Mouse (Mus musculus) bone marrow, adult 2 months (tissue): ENCODE measurements around the gene Klf2. TPM values are rescaled to one million over a fixed set of nuclear protein-coding genes. Genes with fewer than 3 reads are reported as not detected.

Experiments used
- H3K27ac ChIP-seq: fragments of 200-500 bp; 2 replicates; pipeline ENCODE4 v1.5.1; 2012; ENCODE audit warnings: low read depth, mild to moderate bottlenecking, control low read depth, inconsistent platforms, low read length; ENCODE audit not compliant: control insufficient read depth, poor library complexity, insufficient read depth
- H3K4me1 ChIP-seq: fragments of 200-500 bp; 2 replicates; pipeline ENCODE4 v1.6.1; 2011; ENCODE audit warnings: low read length; ENCODE audit not compliant: control insufficient read depth, insufficient read depth
- H3K4me3 ChIP-seq: fragments of 200-500 bp; replicated peaks from 2 replicates; pipeline ENCODE3; 2011; ENCODE audit warnings: mild to moderate bottlenecking, low read depth, low read length, control low read depth; ENCODE audit not compliant: control insufficient read depth
- CTCF ChIP-seq: fragments of 200-500 bp; IDR thresholded peaks from 2 replicates; pipeline ENCODE4 v1.5.1; 2011; ENCODE audit warnings: low read length, control low read depth; ENCODE audit not compliant: control insufficient read depth, insufficient read depth
- POLR2A ChIP-seq: fragments of 200-500 bp; IDR thresholded peaks from 2 replicates; pipeline ENCODE4 v1.6.1; 2011; ENCODE audit warnings: low read depth, mild to moderate bottlenecking, control low read depth, low read length, borderline replicate concordance; ENCODE audit not compliant: control insufficient read depth
- WGBS: fragments of 180-500 bp; shearing (Covaris S2); methylation state at CpG from one replicate; pipeline ENCODE4 v1.1.7; 2018; 5-methylcytosine and 5-hydroxymethylcytosine counted together
- polyA plus RNA-seq: library from polyadenylated mRNA; stranded (reverse); fragments of >200 nt; gene quantifications from 2 replicates; pipeline ENCODE4 v1.2.4, GENCODE M21; 2011; ENCODE audit warnings: low replicate concordance; ENCODE audit not compliant: missing spikeins, insufficient read depth, insufficient read length

The Klf2 gene
- polyA plus RNA-seq, 1 experiment, result 179 TPM

DNA sequence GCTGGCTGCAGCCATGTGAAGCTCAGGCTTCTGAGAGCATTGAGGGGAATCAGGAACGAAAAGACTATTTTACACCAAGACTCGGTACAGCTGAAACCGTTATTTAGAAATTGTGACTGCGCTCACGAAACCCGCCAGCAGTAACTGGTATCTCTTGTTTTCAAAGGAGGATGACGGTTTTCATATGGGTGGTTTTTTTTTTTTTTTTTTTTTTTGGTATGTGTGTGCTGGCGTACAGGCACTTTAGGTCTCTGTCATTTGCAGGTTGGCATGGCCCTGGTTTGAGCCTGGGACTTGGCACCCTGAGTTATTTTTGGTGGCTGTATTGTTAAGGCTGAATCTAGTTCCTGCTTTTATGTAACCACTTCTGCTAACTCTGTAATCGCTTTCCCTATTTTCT is 31.0 kb downstream of the Klf2 start:
- TF ChIP-seq POLR2A (no peak), CTCF (no peak)
- H3K27ac ChIP-seq, result peak overlapping the region; percentile 79
- peaks cover 26% of the 10 kb centered on the region for H3K4me1 ChIP-seq
- WGBS, result 8% methylated on average over 9 of the region's 9 CpGs
- H3K4me3 ChIP-seq, result no peak overlapping the region

- Histone ChIP-seq H3K4me3 (no peak overlapping the region), H3K27ac (peak overlapping the region; percentile 89), H3K4me1 (peaks cover 30% of the 10 kb centered on the region)
- peak; percentile 46; the same call in 1 of the 2 replicates for TF ChIP-seq POLR2A
- TF ChIP-seq CTCF, result no peak
- 2% methylated on average over 8 of the region's 8 CpGs for WGBS
Observed at GRCm38 (mm10) chr8:72350727-72351126, 31.9 kb downstream of the Klf2 start.

GRCm38 (mm10) chr8:72351405-72352005 is 32.7 kb downstream of the Klf2 start:
- Histone ChIP-seq H3K4me3 (no peak overlapping the region), H3K4me1 (peaks cover 34% of the 10 kb centered on the region), H3K27ac (peak overlapping the region; percentile 89)
- 49% methylated on average over 7 of the region's 7 CpGs for WGBS
- TF ChIP-seq CTCF (no peak), POLR2A (no peak)

DNA sequence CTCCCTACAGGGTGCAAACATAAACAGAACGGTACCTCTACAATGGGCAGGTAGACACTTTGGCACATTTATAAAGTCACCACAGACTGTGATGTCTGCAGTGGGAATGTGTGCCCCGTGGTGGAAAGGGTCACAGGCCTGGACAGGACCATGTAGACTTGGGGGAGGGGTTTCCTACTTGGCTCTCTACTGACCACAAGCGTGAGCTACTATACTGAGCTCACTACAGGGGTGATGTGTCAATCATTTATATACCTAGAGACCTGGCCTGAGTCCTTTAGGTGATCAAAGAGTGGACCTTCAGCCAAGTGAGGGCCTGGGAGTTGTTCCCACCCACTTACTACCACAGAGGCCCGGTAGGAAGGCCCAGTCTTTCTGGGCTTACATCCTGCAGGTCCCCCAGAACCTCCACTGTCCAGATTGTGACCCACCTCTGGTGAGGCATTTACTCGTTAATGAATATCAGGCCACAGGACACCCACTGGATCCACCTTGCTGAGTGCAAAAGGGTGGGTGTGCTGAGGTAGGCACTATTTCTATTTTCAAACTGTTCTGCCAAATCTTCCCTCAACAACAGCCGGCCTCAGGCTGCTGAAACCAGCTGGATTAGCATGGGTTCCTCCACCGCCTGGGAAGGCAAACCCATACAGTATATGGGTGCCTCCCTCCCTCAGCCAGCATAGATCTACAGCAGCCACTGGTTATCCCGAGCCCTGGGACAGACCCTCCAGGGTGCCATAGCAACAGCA is 34.3 kb downstream of the Klf2 start:
- TF ChIP-seq POLR2A (no peak), CTCF (no peak)
- peaks cover 36% of the 10 kb centered on the region for H3K4me1 ChIP-seq
- WGBS, result 83% methylated on average over 8 of the region's 8 CpGs
- H3K4me3 ChIP-seq, result no peak overlapping the region
- H3K27ac ChIP-seq, result peak overlapping the region; percentile 86

DNA sequence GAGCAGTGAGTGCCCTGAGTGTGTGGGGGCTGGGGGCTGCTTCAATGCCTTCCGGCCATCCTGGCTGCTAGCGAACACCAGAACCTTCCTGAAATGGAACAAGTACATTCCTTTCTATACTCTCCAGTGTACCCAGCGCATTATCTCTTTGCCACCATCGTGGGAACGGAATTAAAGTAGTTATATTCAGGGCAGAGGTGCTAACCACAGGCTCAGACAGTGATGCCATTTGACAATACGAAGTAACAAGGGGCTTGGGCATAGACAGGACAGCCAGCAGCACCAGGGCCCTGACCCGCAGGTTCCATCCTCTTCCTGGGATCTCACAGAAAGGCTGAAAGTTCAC is 34.8 kb downstream of the Klf2 start:
- TF ChIP-seq CTCF (no peak), POLR2A (no peak)
- 65% methylated on average over 7 of the region's 7 CpGs for WGBS
- Histone ChIP-seq H3K4me3 (no peak overlapping the region), H3K27ac (peak overlapping the region; percentile 86), H3K4me1 (peaks cover 34% of the 10 kb centered on the region)

- Histone ChIP-seq H3K4me3 (no peak overlapping the region), H3K4me1 (peaks cover 31% of the 10 kb centered on the region), H3K27ac (peak overlapping the region; percentile 86)
- TF ChIP-seq CTCF (no peak), POLR2A (no peak)
- 5% methylated on average over 11 of the region's 11 CpGs for WGBS
Observed at GRCm38 (mm10) chr8:72354272-72354671, 35.4 kb downstream of the Klf2 start.

DNA sequence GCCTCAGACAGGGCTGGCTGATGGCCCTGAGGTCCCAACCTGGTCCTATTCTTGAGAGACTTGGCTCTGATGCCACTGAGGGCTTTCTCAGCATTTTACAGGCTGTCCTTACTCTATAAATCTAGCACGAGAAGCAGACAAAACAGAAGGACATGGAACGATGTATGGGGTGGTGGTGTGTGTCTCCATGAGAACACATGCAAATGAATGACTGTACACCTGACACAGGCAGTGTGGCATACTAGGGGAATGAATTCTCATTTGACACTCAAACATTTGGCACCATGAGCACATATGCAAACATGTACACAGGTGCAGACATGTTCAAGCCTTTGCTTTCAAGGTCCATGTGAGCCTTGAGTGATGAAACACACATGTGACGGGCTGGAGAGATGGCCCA is 37.8 kb downstream of the Klf2 start:
- H3K4me1 ChIP-seq, result peaks cover 39% of the 10 kb centered on the region

DNA sequence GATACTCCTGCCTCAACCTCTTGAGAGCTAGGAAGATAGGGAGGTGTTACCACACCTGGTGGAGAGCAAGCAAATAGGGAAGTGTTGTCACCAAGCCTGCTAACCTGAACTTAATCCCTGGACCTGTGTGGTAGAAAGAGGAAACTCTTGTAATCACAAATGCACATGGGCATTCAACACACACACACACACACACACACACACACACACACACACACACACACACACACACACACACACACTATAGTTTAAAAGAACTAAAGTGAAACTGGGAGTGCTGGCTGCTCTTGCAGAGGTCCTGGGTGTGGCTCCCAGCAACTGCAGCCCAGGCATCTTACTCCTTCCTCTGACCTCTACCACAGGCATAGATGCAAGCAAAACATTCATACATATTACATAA is 41.3 kb downstream of the Klf2 start:
- Histone ChIP-seq H3K4me3 (no peak overlapping the region), H3K4me1 (peaks cover 29% of the 10 kb centered on the region), H3K27ac (peak overlapping the region; percentile 83; the same call in 1 of the 2 replicates)
- no peak for TF ChIP-seq CTCF
- TF ChIP-seq POLR2A, result no peak

More for the DNA sequence above, 37.8 kb downstream of the Klf2 start:
- TF ChIP-seq CTCF (no peak), POLR2A (no peak)
- 78% methylated on average over 3 of the region's 3 CpGs for WGBS
- no peak overlapping the region for H3K4me3 ChIP-seq
- H3K27ac ChIP-seq, result peak overlapping the region; percentile 47
